Comparison of ENCODE assay signal across 11 mouse cellular contexts in genomic region chr9:77662917-77663316, GRCm38 (mm10). TPM values are rescaled to one million over a fixed set of nuclear protein-coding genes. Genes with fewer than 3 reads are reported as not detected.
A peak's percentile ranks its signal among the peaks of the same experiment; 100 is the strongest.
DNase-seq lines count a peak whose midpoint lies in the region; TF ChIP-seq lines count a peak whose summit lies in the region.
"Had no signal": no experiment of that assay in that cellular context is flagged by ENCODE, and none has a peak within 500 bp of the region (broad histone marks: within the 10 kb centered on the region; RNA-seq: fewer than 3 reads in every experiment).

No protein-coding gene starts in this region.

- TF ChIP-seq CTCF in gastrocnemius, adult 2 months (IDR thresholded peaks at IDR 0.05): peak; percentile 34; the same call in 1 of the 2 replicates
- TF ChIP-seq CTCF in left cerebral cortex, adult 2 months (IDR thresholded peaks at IDR 0.05): peak; percentile 33

- no peak overlapping the region for H3K27ac ChIP-seq in gastrocnemius, adult 2 months
- H3K27ac ChIP-seq in left cerebral cortex, adult 2 months: no peak overlapping the region
- H3K27ac ChIP-seq: embryonic facial prominence, embryonic 12.5 days; liver, embryonic 13.5 days; neural tube, embryonic 12.5 days had no signal

- DNase-seq in gastrocnemius, adult 2 months: no peak
- no peak for DNase-seq in gastrocnemius, postnatal 36 days
- no peak for DNase-seq in left cerebral cortex, adult 2 months (ENCODE audit: extremely low spot score in 1 of 2, low spot score in 2 of 2)
- no peak for DNase-seq in left cerebral cortex, postnatal 25 days (ENCODE audit: low spot score in 2 of 2)
- DNase-seq in adrenal gland, postnatal 14 days: peak; percentile 34
- DNase-seq in kidney, postnatal 14 days: peak; percentile 28
- no peak for DNase-seq in frontal cortex, postnatal 25 days (ENCODE audit: low spot score in 2 of 2)
- DNase-seq in cerebellum, adult 18-20 months: no peak
- DNase-seq: liver, embryonic 13.5 days had no signal

- no peak overlapping the region for H3K4me3 ChIP-seq in gastrocnemius, adult 2 months
- H3K4me3 ChIP-seq in left cerebral cortex, adult 2 months: no peak overlapping the region
- H3K4me3 ChIP-seq: embryonic facial prominence, embryonic 12.5 days; liver, embryonic 13.5 days; neural tube, embryonic 12.5 days had no signal

- intact Hi-C loops in gastrocnemius, adult 2 months (cut with DNase I): loop anchor here (2.0 kb wide), 1 partner anchor 118 kb away; no protein-coding TSS in a partner anchor
- intact Hi-C loops in gastrocnemius, postnatal 36 days (cut with DNase I): loop anchor here (5.0 kb wide), 1 partner anchor 84 kb away; no protein-coding TSS in a partner anchor
- intact Hi-C loops in left cerebral cortex, adult 2 months (cut with DNase I): loop anchor here (5.0 kb wide), 1 partner anchor 74 kb away; no protein-coding TSS in a partner anchor
- intact Hi-C loops in left cerebral cortex, postnatal 25 days (cut with DNase I): no loop called here

RNA-seq across cellular contexts. Expression of gene Klhl31, which starts 26.6 kb away (rescaled TPM):
- total RNA-seq in gastrocnemius, adult 2 months (2021): 100 to 1,000 TPM; 491 to 601 TPM
- 100 to 1,000 TPM; 521 to 528 TPM for total RNA-seq in gastrocnemius, postnatal 36 days (2021)
- total RNA-seq in left cerebral cortex, adult 2 months (2021): under 1 TPM in 1 of 2 experiments, not detected in 1; 0.07 TPM
- total RNA-seq in left cerebral cortex, postnatal 25 days (2021): under 1 TPM; 0.07 TPM
- total RNA-seq in adrenal gland, postnatal 14 days (2021): 0.04 TPM in 1 of 2 replicates, not detected in the other

Comparison
In these comparisons a context has a peak if more than half of its experiments do, and no peak if none do; other contexts are left out.
1. DNase-seq: peak in adrenal gland, postnatal 14 days (single experiment) and kidney, postnatal 14 days (single experiment); none in gastrocnemius, adult 2 months (single experiment), gastrocnemius, postnatal 36 days (0 of 2), left cerebral cortex, adult 2 months (0 of 2), left cerebral cortex, postnatal 25 days (0 of 2), frontal cortex, postnatal 25 days (0 of 2) and cerebellum, adult 18-20 months (0 of 2).
2. RNA of gene Klhl31, which starts 26.6 kb away (total RNA-seq): 491 to 601 TPM in gastrocnemius, adult 2 months and 521 to 528 TPM in gastrocnemius, postnatal 36 days; 0.07 TPM in left cerebral cortex, postnatal 25 days, 0.07 TPM in left cerebral cortex, adult 2 months and 0.04 TPM in adrenal gland, postnatal 14 days; every median in the first group is over 100 times any median in the second.